Mouse (Mus musculus): ENCODE results near the gene Arhgef39. TPM values are rescaled to one million over a fixed set of nuclear protein-coding genes. Genes with fewer than 3 reads are reported as not detected.

Arhgef39 gene
- polyA plus RNA-seq, 1 experiment: 12.7 TPM

DNA sequence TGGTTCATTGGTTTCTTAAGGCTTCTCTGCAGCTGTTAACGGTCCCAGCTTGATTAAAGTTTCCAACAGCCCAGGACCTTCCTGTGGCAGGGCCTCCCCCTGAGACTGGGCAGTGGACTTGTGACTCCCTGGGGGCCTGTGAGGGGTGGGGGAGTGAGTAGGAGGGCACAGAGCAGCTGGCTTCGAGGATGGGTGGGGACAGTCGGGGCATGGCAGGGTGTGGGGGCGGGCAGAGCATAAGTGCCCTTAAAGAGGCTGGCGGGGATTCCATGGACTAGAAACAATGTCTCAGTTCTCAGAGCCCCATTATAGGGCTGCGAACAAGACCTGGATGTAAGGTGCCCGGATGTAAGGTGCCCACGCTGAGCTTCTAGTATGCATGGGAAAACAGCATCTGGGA, 42.4 kb downstream of the Arhgef39 start:
- H3K4me1 ChIP-seq (ENCODE audit: control insufficient read depth, insufficient read depth, insufficient read length): peaks cover 33% of the 10 kb centered on the region; the same call in 1 of the 2 replicates
- H3K36me3 ChIP-seq (ENCODE audit: control insufficient read depth, insufficient read depth, low read length): 0 out of 2 replicates have a peak, but pooled peaks cover 2% of the 10 kb centered on the region
- peak in 1 of 2 experiments; percentile 79 for DNase-seq (ENCODE audit: low read depth in 1 of 2, low spot score in 2 of 2)
- H3K4me3 ChIP-seq (ENCODE audit: extremely low read depth, insufficient read depth, insufficient read length): no peak overlapping the region
- no peaks in the 10 kb centered on the region for H3K27me3 ChIP-seq (ENCODE audit: control insufficient read depth, insufficient read depth, low read length)
- 5% methylated on average over 8 of the region's 8 CpGs for WGBS
- no peak for TF ChIP-seq CTCF (IDR thresholded peaks at IDR 0.05; ENCODE audit: extremely low read depth, insufficient read depth, insufficient read length, insufficient replicate concordance)
- TF ChIP-seq POLR2A (IDR thresholded peaks at IDR 0.05; ENCODE audit: low read depth, low read length): no peak
- H3K27ac ChIP-seq (ENCODE audit: insufficient read depth, low read length): peak overlapping the region; percentile 91

DNA sequence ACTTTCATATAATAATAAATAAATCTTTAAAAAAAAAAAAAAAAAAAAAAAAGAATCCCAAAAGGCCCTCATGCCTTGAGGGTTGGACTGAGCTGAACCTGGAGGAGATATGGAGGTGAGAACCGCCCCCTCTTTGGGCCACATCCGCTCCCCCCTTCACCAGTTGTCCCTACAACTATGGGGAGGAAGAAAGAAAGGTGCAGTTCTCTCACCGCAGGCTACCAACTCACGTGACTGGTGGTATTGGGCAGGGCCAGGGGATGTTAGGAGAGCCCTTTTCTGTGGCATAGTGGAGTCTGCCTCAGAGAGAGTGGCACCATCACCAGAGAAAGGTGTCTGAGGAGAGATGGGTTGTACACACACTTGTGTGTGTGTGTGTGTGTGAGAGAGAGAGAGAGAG, 43.0 kb downstream of the Arhgef39 start:
- Histone ChIP-seq H3K27ac (ENCODE audit: insufficient read depth, low read length) (peak overlapping the region; percentile 91), H3K4me1 (ENCODE audit: control insufficient read depth, insufficient read depth, insufficient read length) (peaks cover 36% of the 10 kb centered on the region; the same call in 1 of the 2 replicates), H3K36me3 (ENCODE audit: control insufficient read depth, insufficient read depth, low read length) (peaks cover 3% of the 10 kb centered on the region; the same call in 1 of the 2 replicates), H3K27me3 (ENCODE audit: control insufficient read depth, insufficient read depth, low read length) (no peaks in the 10 kb centered on the region), H3K4me3 (ENCODE audit: extremely low read depth, insufficient read depth, insufficient read length) (no peak overlapping the region)
- 9% methylated on average over 4 of the region's 4 CpGs for WGBS
- TF ChIP-seq POLR2A (IDR thresholded peaks at IDR 0.05; ENCODE audit: low read depth, low read length): peak; percentile 15; the same call in 1 of the 2 replicates
- no peak for TF ChIP-seq CTCF (IDR thresholded peaks at IDR 0.05; ENCODE audit: extremely low read depth, insufficient read depth, insufficient read length, insufficient replicate concordance)
- peak; percentile 77 to 85 for DNase-seq (ENCODE audit: low read depth in 1 of 2, low spot score in 2 of 2)

- DNase-seq (ENCODE audit: low read depth in 1 of 2, low spot score in 2 of 2): peak; percentile 68 to 75
- Histone ChIP-seq H3K4me1 (ENCODE audit: control insufficient read depth, insufficient read depth, insufficient read length) (peaks cover 36% of the 10 kb centered on the region; the same call in 1 of the 2 replicates), H3K4me3 (ENCODE audit: extremely low read depth, insufficient read depth, insufficient read length) (peak within 1 kb of the TSS; percentile 70), H3K36me3 (ENCODE audit: control insufficient read depth, insufficient read depth, low read length) (peaks cover 9% of the 10 kb centered on the region; the same call in 1 of the 2 replicates), H3K27me3 (ENCODE audit: control insufficient read depth, insufficient read depth, low read length) (no peaks in the 10 kb centered on the region), H3K27ac (ENCODE audit: insufficient read depth, low read length) (peak within 1 kb of the TSS; percentile 96)
- WGBS: 7% methylated on average over 20 of the region's 20 CpGs
- TF ChIP-seq CTCF (IDR thresholded peaks at IDR 0.05; ENCODE audit: extremely low read depth, insufficient read depth, insufficient read length, insufficient replicate concordance) (peak; percentile 45; the same call in 1 of the 2 replicates), POLR2A (IDR thresholded peaks at IDR 0.05; ENCODE audit: low read depth, low read length) (peak; percentile 92)
Measured at GRCm38 (mm10) chr4:43454041-43454836, 45.3 kb downstream of the Arhgef39 start, which contains the start of gene Cd72. Cd72 (minus strand) TSS chr4:43454628.

DNA sequence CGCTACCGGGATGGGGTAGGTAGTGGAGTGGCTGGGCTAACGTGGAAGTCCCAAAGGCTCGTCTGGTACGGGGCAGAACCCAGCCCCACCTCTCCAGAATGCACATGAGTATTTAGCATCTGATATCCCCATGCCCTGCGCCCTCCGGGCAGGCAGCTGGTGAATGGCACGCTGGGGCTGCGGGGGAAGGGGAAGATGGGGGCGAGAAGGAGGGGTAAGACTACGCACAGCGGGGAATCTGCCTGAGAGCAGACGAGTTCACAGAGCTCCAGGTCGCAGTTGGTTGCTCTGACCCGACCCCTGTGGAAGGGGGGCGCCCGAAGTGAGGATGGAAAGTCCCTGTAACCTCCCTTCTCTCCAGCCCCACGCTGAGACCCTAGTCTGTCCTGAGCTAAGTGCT, 46.1 kb downstream of the Arhgef39 start:
- peaks cover 10% of the 10 kb centered on the region; the same call in 1 of the 2 replicates for H3K36me3 ChIP-seq (ENCODE audit: control insufficient read depth, insufficient read depth, low read length)
- whole genome bisulfite sequencing: 3% methylated on average over 18 of the region's 18 CpGs
- no peak for TF ChIP-seq CTCF (IDR thresholded peaks at IDR 0.05; ENCODE audit: extremely low read depth, insufficient read depth, insufficient read length, insufficient replicate concordance)
- TF ChIP-seq POLR2A (IDR thresholded peaks at IDR 0.05; ENCODE audit: low read depth, low read length): peak; percentile 15; the same call in 1 of the 2 replicates
- peaks cover 36% of the 10 kb centered on the region; the same call in 1 of the 2 replicates for H3K4me1 ChIP-seq (ENCODE audit: control insufficient read depth, insufficient read depth, insufficient read length)
- peak overlapping the region; percentile 70 for H3K4me3 ChIP-seq (ENCODE audit: extremely low read depth, insufficient read depth, insufficient read length)
- peak overlapping the region; percentile 96 for H3K27ac ChIP-seq (ENCODE audit: insufficient read depth, low read length)
- DNase-seq (ENCODE audit: low read depth in 1 of 2, low spot score in 2 of 2): peak in 1 of 2 experiments; percentile 37
- H3K27me3 ChIP-seq (ENCODE audit: control insufficient read depth, insufficient read depth, low read length): no peaks in the 10 kb centered on the region

- Histone ChIP-seq H3K27me3 (ENCODE audit: control insufficient read depth, insufficient read depth, low read length) (no peaks in the 10 kb centered on the region), H3K27ac (ENCODE audit: insufficient read depth, low read length) (no peak overlapping the region), H3K4me1 (ENCODE audit: control insufficient read depth, insufficient read depth, insufficient read length) (peaks cover 31% of the 10 kb centered on the region; the same call in 1 of the 2 replicates), H3K4me3 (ENCODE audit: extremely low read depth, insufficient read depth, insufficient read length) (peak overlapping the region; percentile 70), H3K36me3 (ENCODE audit: control insufficient read depth, insufficient read depth, low read length) (peaks cover 17% of the 10 kb centered on the region)
- DNase-seq (ENCODE audit: low read depth in 1 of 2, low spot score in 2 of 2): no peak
- TF ChIP-seq CTCF (IDR thresholded peaks at IDR 0.05; ENCODE audit: extremely low read depth, insufficient read depth, insufficient read length, insufficient replicate concordance) (no peak), POLR2A (IDR thresholded peaks at IDR 0.05; ENCODE audit: low read depth, low read length) (no peak)
- WGBS: 86% methylated on average over 11 of the region's 11 CpGs
Measured at GRCm38 (mm10) chr4:43452315-43452714, 47.2 kb downstream of the Arhgef39 start.

- Histone ChIP-seq H3K27ac (ENCODE audit: insufficient read depth, low read length) (no peak overlapping the region), H3K36me3 (ENCODE audit: control insufficient read depth, insufficient read depth, low read length) (peaks cover 34% of the 10 kb centered on the region)
- 89% methylated on average over 3 of the region's 3 CpGs for WGBS
Measured at GRCm38 (mm10) chr4:43448554-43448953, 50.9 kb downstream of the Arhgef39 start.

More at GRCm38 (mm10) chr4:43448554-43448953, 50.9 kb downstream of the Arhgef39 start:
- Histone ChIP-seq H3K27me3 (ENCODE audit: control insufficient read depth, insufficient read depth, low read length) (no peaks in the 10 kb centered on the region), H3K4me3 (ENCODE audit: extremely low read depth, insufficient read depth, insufficient read length) (no peak overlapping the region), H3K4me1 (ENCODE audit: control insufficient read depth, insufficient read depth, insufficient read length) (peaks cover 10% of the 10 kb centered on the region; the same call in 1 of the 2 replicates)
- no peak for DNase-seq (ENCODE audit: low read depth in 1 of 2, low spot score in 2 of 2)
- TF ChIP-seq CTCF (IDR thresholded peaks at IDR 0.05; ENCODE audit: extremely low read depth, insufficient read depth, insufficient read length, insufficient replicate concordance): no peak
- no peak for TF ChIP-seq POLR2A (IDR thresholded peaks at IDR 0.05; ENCODE audit: low read depth, low read length)
